Mouse (Mus musculus) erythroblast, adult 5-6 weeks (primary cell): Measurements from ENCODE around the gene Exph5. TPM values are rescaled to one million over a fixed set of nuclear protein-coding genes. Genes with fewer than 3 reads are reported as not detected.
A peak's percentile ranks its signal among the peaks of the same experiment; 100 is the strongest.

Experiments
- ATAC-seq: replicated peaks from 2 replicates; pipeline ENCODE4 v1.8.0; 2016; ENCODE audit warnings: moderate number of reproducible peaks, mild to moderate bottlenecking, moderate TSS enrichment, inconsistent platforms; ENCODE audit not compliant: poor library complexity, low FRiP score, severe bottlenecking
- total RNA-seq, 2 experiments: library from RNA; stranded (forward) in 1 of 2; stranded (reverse) in 1 of 2; fragments of 150-400 nt in 1 of 2; fragments of 200-764, 138-1000 nt in 1 of 2; gene quantifications; 2 replicates each; pipeline versions ENCODE4 v1.2.3 to v1.2.4; 2015 to 2017; ENCODE audit warnings: low replicate concordance in 2 of 2

The Exph5 gene
- total RNA-seq, 2 experiments from 2014 or later, result not detected

GRCm38 (mm10) chr9:53401146-53401545, 99.7 kb downstream of the Exph5 start:
- ATAC-seq, result no peak

- no peak for ATAC-seq
Measured at GRCm38 (mm10) chr9:53402291-53402711, 100.8 kb downstream of the Exph5 start, which contains the start of gene 4930550C14Rik. 4930550C14Rik (plus strand) TSS chr9:53402325.

- no peak for ATAC-seq
Measured at GRCm38 (mm10) chr9:53402991-53403390, 101.5 kb downstream of the Exph5 start.

GRCm38 (mm10) chr9:53404050-53404752, 102.7 kb downstream of the Exph5 start:
- no peak for ATAC-seq

- peak; percentile 79 for ATAC-seq
Measured at GRCm38 (mm10) chr9:53404753-53405722, 103.6 kb downstream of the Exph5 start.

- no peak for ATAC-seq
Measured at GRCm38 (mm10) chr9:53408548-53408947, 107.1 kb downstream of the Exph5 start.

- ATAC-seq, result no peak
Measured at GRCm38 (mm10) chr9:53408953-53409361, 107.5 kb downstream of the Exph5 start.

- no peak for ATAC-seq
Measured at GRCm38 (mm10) chr9:53409427-53409826, 108.0 kb downstream of the Exph5 start.

GRCm38 (mm10) chr9:53422133-53422896, 120.8 kb downstream of the Exph5 start:
- ATAC-seq, result peak; percentile 97

- 0 out of 2 replicates have a peak, but pooled peaks have one; percentile 3 for ATAC-seq
Measured at GRCm38 (mm10) chr9:53426726-53427125, 125.3 kb downstream of the Exph5 start.

Other genes starting within 250 kb of the Exph5 start
- gene Ddx10, start 53.6 kb upstream of the Exph5 start, total RNA-seq (2015; ENCODE audit: low replicate concordance), result 7.9 and 9.4 TPM in 2 replicates
- 7.5 and 9.1 TPM in 2 replicates for gene Ddx10, start 53.6 kb upstream of the Exph5 start, total RNA-seq (2017; ENCODE audit: low replicate concordance)
- 0.84 and 0.96 TPM in 2 replicates for gene Kdelc2, start 82.4 kb downstream of the Exph5 start, total RNA-seq (2015; ENCODE audit: low replicate concordance)
- gene Kdelc2, start 82.4 kb downstream of the Exph5 start, total RNA-seq (2017; ENCODE audit: low replicate concordance), result 0.34 and 0.42 TPM in 2 replicates
- gene 4930550C14Rik, start 100.7 kb downstream of the Exph5 start, total RNA-seq (2015; ENCODE audit: low replicate concordance), result 3.1 and 6.9 TPM in 2 replicates
- 7.8 and 9.1 TPM in 2 replicates for gene 4930550C14Rik, start 100.7 kb downstream of the Exph5 start, total RNA-seq (2017; ENCODE audit: low replicate concordance)
- 3.7 and 21.5 TPM in 2 replicates for gene Atm, start 235.1 kb downstream of the Exph5 start, total RNA-seq (2015; ENCODE audit: low replicate concordance)
- gene Atm, start 235.1 kb downstream of the Exph5 start, total RNA-seq (2017; ENCODE audit: low replicate concordance), result 4.3 and 5.3 TPM in 2 replicates
- gene Npat, start 235.4 kb downstream of the Exph5 start, total RNA-seq (2015; ENCODE audit: low replicate concordance), result 5.6 and 10.9 TPM in 2 replicates
- 7.8 and 11.4 TPM in 2 replicates for gene Npat, start 235.4 kb downstream of the Exph5 start, total RNA-seq (2017; ENCODE audit: low replicate concordance)